In the genomic region with DNA sequence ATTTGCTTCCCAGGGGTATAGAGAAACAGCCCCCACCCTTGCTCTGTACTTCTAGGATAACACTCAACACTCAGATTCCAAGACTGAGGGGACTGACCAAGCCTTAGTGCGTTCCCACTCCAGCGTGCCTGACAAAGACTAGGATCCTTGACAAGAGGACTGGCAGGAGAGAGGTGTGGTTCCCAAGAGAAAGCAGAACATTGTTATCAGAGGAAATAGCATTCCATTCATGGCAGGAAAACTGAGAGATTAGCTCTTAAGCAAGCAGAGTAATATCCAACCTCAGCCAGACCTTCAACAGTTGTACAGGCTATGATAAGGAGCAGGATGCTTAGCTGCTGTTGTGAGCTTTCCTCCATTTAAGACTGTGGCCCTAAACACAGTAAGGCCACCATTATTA, we compare ENCODE assay signal across 8 mouse cellular contexts. TPM values are rescaled to one million over a fixed set of nuclear protein-coding genes. Genes with fewer than 3 reads are reported as not detected.
DNase-seq lines count a peak whose midpoint lies in the region; ATAC-seq lines count a peak whose summit lies in the region.
"Had no signal": no experiment of that assay in that cellular context is flagged by ENCODE, and none has a peak within 500 bp of the region (broad histone marks: within the 10 kb centered on the region; RNA-seq: fewer than 3 reads in every experiment).

No protein-coding gene starts in this region.

- no peaks in the 10 kb centered on the region for H3K27me3 ChIP-seq in intestine, embryonic 15.5 days (replicated peaks)
- H3K27me3 ChIP-seq: Patski had no signal

- no peaks in the 10 kb centered on the region for H3K36me3 ChIP-seq in intestine, embryonic 15.5 days

- DNase-seq in R1 (ENCODE audit: low read depth, low spot score) = peak; percentile 23
- peak; percentile 63 to 76 for DNase-seq in lung, adult 18-20 months
- DNase-seq in layer of hippocampus, adult 8-10 months (ENCODE audit: low spot score in 2 of 2) = no peak
- no peak for DNase-seq in cerebellum, adult 18-20 months

- ATAC-seq in common myeloid progenitor, adult 5-6 weeks (replicated peaks; ENCODE audit: low read depth, poor library complexity, severe bottlenecking) = peak; percentile 54; the same call in 1 of the 2 replicates
- peak; percentile 55; the same call in 1 of the 2 replicates for ATAC-seq in intestine, embryonic 15.5 days
- ATAC-seq in megakaryocyte, adult 5-6 weeks (ENCODE audit: poor library complexity, severe bottlenecking) = no peak

- no peaks in the 10 kb centered on the region for H3K9me3 ChIP-seq in intestine, embryonic 15.5 days

- no peak overlapping the region for H3K9ac ChIP-seq in intestine, embryonic 15.5 days

- H3K4me2 ChIP-seq in intestine, embryonic 15.5 days (replicated peaks) = no peak overlapping the region

- H3K4me1 ChIP-seq in intestine, embryonic 15.5 days (replicated peaks) = no peaks in the 10 kb centered on the region; the same call in 1 of the 2 replicates

- no peak overlapping the region for H3K27ac ChIP-seq in intestine, embryonic 15.5 days

- 45% methylated on average over 2 of the region's 2 CpGs for WGBS in intestine, embryonic 15.5 days

- no peak overlapping the region for H3K4me3 ChIP-seq in intestine, embryonic 15.5 days (replicated peaks)

RNA-seq across cellular contexts. Expression of gene Cavin2, which starts 23.0 kb away (rescaled TPM):
- total RNA-seq in common myeloid progenitor, adult 5-6 weeks (2017) = 19.7 and 25.9 TPM in 2 replicates
- polyA plus RNA-seq in intestine, embryonic 15.5 days (2015; fragmentation: Nextera tagmentation; extraction: Ambion mirVana) = 74.8 and 83.0 TPM in 2 replicates
- 1 to 10 TPM; 6.7 to 9.4 (median 8.4) TPM for total RNA-seq in layer of hippocampus, adult 8-10 months (2022)
- total RNA-seq in megakaryocyte, adult 5-6 weeks (2015) = not detected in 2 replicates
- total RNA-seq in megakaryocyte, adult 5-6 weeks (2017) = 0.33 TPM in 1 of 2 replicates, not detected in the other

Comparison
In these comparisons a context has a peak if more than half of its experiments do, and no peak if none do; other contexts are left out.
1. DNase-seq: peak in R1 (single experiment) and lung, adult 18-20 months (2 of 2); none in layer of hippocampus, adult 8-10 months (0 of 2) and cerebellum, adult 18-20 months (0 of 2).
2. RNA of gene Cavin2, which starts 23.0 kb away (total RNA-seq): 19.7 to 25.9 TPM in common myeloid progenitor, adult 5-6 weeks and 6.7 to 9.4 TPM in layer of hippocampus, adult 8-10 months; 0.33 TPM in megakaryocyte, adult 5-6 weeks; every median in the first group is over 4 times any median in the second.